9 mouse cellular contexts compared by ENCODE assay signal in genomic region chr17:36205456-36205855, GRCm38 (mm10). TPM values are rescaled to one million over a fixed set of nuclear protein-coding genes. Genes with fewer than 3 reads are reported as not detected.
DNase-seq lines count a peak whose midpoint lies in the region; ATAC-seq and TF ChIP-seq lines count a peak whose summit lies in the region.
"Had no signal": no experiment of that assay in that cellular context is flagged by ENCODE, and none has a peak within 500 bp of the region (broad histone marks: within the 10 kb centered on the region; RNA-seq: fewer than 3 reads in every experiment).

No protein-coding gene starts in this region.

- no peak for TF ChIP-seq CTCF in cortical plate, adult 2 months (IDR thresholded peaks at IDR 0.05; ENCODE audit: extremely low read depth, insufficient read depth, low read length)

- H3K27me3 ChIP-seq in limb, embryonic 11.5 days (ENCODE audit: control insufficient read depth, insufficient read depth, low read length) = peaks cover 21% of the 10 kb centered on the region
- peaks cover 84% of the 10 kb centered on the region for H3K27me3 ChIP-seq in midbrain, embryonic 10.5 days (ENCODE audit: low read depth, poor library complexity, severe bottlenecking)

- no peaks in the 10 kb centered on the region for H3K9me3 ChIP-seq in limb, embryonic 11.5 days (ENCODE audit: control insufficient read depth, low read length)
- H3K9me3 ChIP-seq in midbrain, embryonic 10.5 days (replicated peaks) = no peaks in the 10 kb centered on the region

- H3K4me3 ChIP-seq in cortical plate, adult 2 months (ENCODE audit: insufficient read depth, low read length) = peak overlapping the region; percentile 17; the same call in 1 of the 2 replicates
- peak overlapping the region; percentile 16 for H3K4me3 ChIP-seq in limb, embryonic 11.5 days (ENCODE audit: low read depth, low read length)
- peak overlapping the region; percentile 52 for H3K4me3 ChIP-seq in midbrain, embryonic 10.5 days

- DNase-seq in adrenal gland, adult 2 months = peak; percentile 60
- DNase-seq in adrenal gland, postnatal 25 days = no peak
- peak; percentile 10 to 11 for DNase-seq in heart, postnatal 10 days
- peak; percentile 28 for DNase-seq in limb, embryonic 11.5 days (ENCODE audit: low spot score)
- DNase-seq in midbrain, embryonic 10.5 days (ENCODE audit: low spot score) = peak; percentile 29
- peak; percentile 38 for DNase-seq in thymus, postnatal 0 days (ENCODE audit: low spot score)
- DNase-seq in frontal cortex, postnatal 36 days (ENCODE audit: low spot score in 2 of 2) = no peak

- H3K27ac ChIP-seq in cortical plate, adult 2 months (ENCODE audit: insufficient read depth, low read length) = no peak overlapping the region
- H3K27ac ChIP-seq in limb, embryonic 11.5 days (replicated peaks; ENCODE audit: low read depth, low read length) = no peak overlapping the region
- no peak overlapping the region for H3K27ac ChIP-seq in midbrain, embryonic 10.5 days (replicated peaks)

- TF ChIP-seq POLR2A in cortical plate, adult 2 months (IDR thresholded peaks at IDR 0.05; ENCODE audit: extremely low read depth, insufficient read depth, low read length) = no peak

- 2% methylated on average over 15 of the region's 15 CpGs for whole genome bisulfite sequencing in limb, embryonic 11.5 days
- WGBS in midbrain, embryonic 10.5 days = 3% methylated on average over 15 of the region's 15 CpGs

- ATAC-seq in limb, embryonic 11.5 days (ENCODE audit: insufficient number of reproducible peaks, low FRiP score, low TSS enrichment, low read depth) = no peak

- no peaks in the 10 kb centered on the region for H3K4me1 ChIP-seq in cortical plate, adult 2 months (ENCODE audit: control insufficient read depth, insufficient read depth, low read length)
- no peaks in the 10 kb centered on the region for H3K4me1 ChIP-seq in limb, embryonic 11.5 days (ENCODE audit: control insufficient read depth, insufficient read depth, low read length)
- H3K4me1 ChIP-seq in midbrain, embryonic 10.5 days = peaks cover 11% of the 10 kb centered on the region

- H3K36me3 ChIP-seq in limb, embryonic 11.5 days (ENCODE audit: control insufficient read depth, insufficient read depth, low read length) = no peaks in the 10 kb centered on the region
- no peaks in the 10 kb centered on the region for H3K36me3 ChIP-seq in midbrain, embryonic 10.5 days

- no peak overlapping the region for H3K9ac ChIP-seq in limb, embryonic 11.5 days (ENCODE audit: low read length)

- peak overlapping the region; percentile 33 for H3K4me2 ChIP-seq in limb, embryonic 11.5 days (ENCODE audit: low read depth, severe bottlenecking)

- intact Hi-C loops in heart, postnatal 10 days (cut with DNase I) = loop anchor here (5.0 kb wide), 1 partner anchor 118 kb away; no protein-coding TSS in a partner anchor

RNA-seq across cellular contexts. Expression of gene H2-T3, which starts 15.4 kb away (rescaled TPM):
- total RNA-seq in adrenal gland, adult 2 months (2021) = not detected
- polyA plus RNA-seq in adrenal gland, adult 2 months (2012; rRNA removed) = not detected in 2 replicates
- not detected in 2 replicates for total RNA-seq in adrenal gland, postnatal 25 days (2021)
- polyA plus RNA-seq in cortical plate, adult 2 months (2012; rRNA removed) = not detected in 2 replicates
- under 1 TPM in 1 of 2 experiments, not detected in 1; 0.34 TPM for total RNA-seq in heart, postnatal 10 days (2021)
- polyA plus RNA-seq in limb, embryonic 11.5 days (2014; fragmentation: Nextera tagmentation; extraction: Ambion mirVana) = not detected in 2 replicates
- not detected in 2 replicates for polyA plus RNA-seq in midbrain, embryonic 10.5 days (2016; fragmentation: Nextera tagmentation; extraction: Ambion mirVana)
- 1.9 and 2.7 TPM in 2 replicates for polyA plus RNA-seq in thymus, postnatal 0 days (2015; fragmentation: Nextera tagmentation; extraction: Ambion mirVana)

RNA-seq across cellular contexts. Expression of gene Gm8909, which starts 37.1 kb away (rescaled TPM):
- not detected for total RNA-seq in adrenal gland, adult 2 months (2021)
- polyA plus RNA-seq in adrenal gland, adult 2 months (2012; rRNA removed) = 0.19 TPM in 1 of 2 replicates, not detected in the other
- total RNA-seq in adrenal gland, postnatal 25 days (2021) = not detected in 2 replicates
- not detected in 2 replicates for polyA plus RNA-seq in cortical plate, adult 2 months (2012; rRNA removed)
- total RNA-seq in heart, postnatal 10 days (2021) = under 1 TPM in 1 of 2 experiments, not detected in 1; 0.24 TPM
- not detected in 2 replicates for polyA plus RNA-seq in limb, embryonic 11.5 days (2014; fragmentation: Nextera tagmentation; extraction: Ambion mirVana)
- 0.22 TPM in 1 of 2 replicates, not detected in the other for polyA plus RNA-seq in midbrain, embryonic 10.5 days (2016; fragmentation: Nextera tagmentation; extraction: Ambion mirVana)
- polyA plus RNA-seq in thymus, postnatal 0 days (2015; fragmentation: Nextera tagmentation; extraction: Ambion mirVana) = 13.7 and 15.3 TPM in 2 replicates
- total RNA-seq: gastrocnemius, postnatal 36 days had no signal

RNA-seq across cellular contexts. Expression of gene Rpp21, which starts 52.4 kb away (rescaled TPM):
- 10 to 100 TPM; 43.6 to 60.5 TPM for total RNA-seq in adrenal gland, adult 2 months (2021)
- polyA plus RNA-seq in adrenal gland, adult 2 months (2012; rRNA removed) = 89.4 and 106 TPM in 2 replicates
- 47.2 TPM in 2 replicates for total RNA-seq in adrenal gland, postnatal 25 days (2021)
- 59.3 and 60.0 TPM in 2 replicates for polyA plus RNA-seq in cortical plate, adult 2 months (2012; rRNA removed)
- total RNA-seq in heart, postnatal 10 days (2021) = 10 to 100 TPM; 33.4 to 34.7 TPM
- 80.9 and 85.7 TPM in 2 replicates for polyA plus RNA-seq in limb, embryonic 11.5 days (2014; fragmentation: Nextera tagmentation; extraction: Ambion mirVana)
- polyA plus RNA-seq in midbrain, embryonic 10.5 days (2016; fragmentation: Nextera tagmentation; extraction: Ambion mirVana) = 94.2 and 94.9 TPM in 2 replicates
- polyA plus RNA-seq in thymus, postnatal 0 days (2015; fragmentation: Nextera tagmentation; extraction: Ambion mirVana) = 155 and 159 TPM in 2 replicates

Comparison
In these comparisons a context has a peak if more than half of its experiments do, and no peak if none do; other contexts are left out.
1. DNase-seq: peak in adrenal gland, adult 2 months (single experiment), heart, postnatal 10 days (2 of 2), limb, embryonic 11.5 days (single experiment), midbrain, embryonic 10.5 days (single experiment) and thymus, postnatal 0 days (single experiment); none in adrenal gland, postnatal 25 days (single experiment) and frontal cortex, postnatal 36 days (0 of 2).
2. RNA of gene Gm8909, which starts 37.1 kb away (polyA plus RNA-seq): 13.7 to 15.3 TPM in thymus, postnatal 0 days; 0.22 TPM in midbrain, embryonic 10.5 days, 0.19 TPM in adrenal gland, adult 2 months, not detected in cortical plate, adult 2 months and not detected in limb, embryonic 11.5 days; every median in the first group is over 10 times any median in the second.
3. Peak in every context shown above with its lines, with median percentiles within 50 percentile points of each other: H3K4me3 ChIP-seq.